Mouse (Mus musculus): ENCODE measurements around the gene Natd1. TPM values are rescaled to one million over a fixed set of nuclear protein-coding genes. Genes with fewer than 3 reads are reported as not detected.

The Natd1 gene
- polyA plus RNA-seq, 2 experiments, result 10.7 to 11.1 TPM

DNA sequence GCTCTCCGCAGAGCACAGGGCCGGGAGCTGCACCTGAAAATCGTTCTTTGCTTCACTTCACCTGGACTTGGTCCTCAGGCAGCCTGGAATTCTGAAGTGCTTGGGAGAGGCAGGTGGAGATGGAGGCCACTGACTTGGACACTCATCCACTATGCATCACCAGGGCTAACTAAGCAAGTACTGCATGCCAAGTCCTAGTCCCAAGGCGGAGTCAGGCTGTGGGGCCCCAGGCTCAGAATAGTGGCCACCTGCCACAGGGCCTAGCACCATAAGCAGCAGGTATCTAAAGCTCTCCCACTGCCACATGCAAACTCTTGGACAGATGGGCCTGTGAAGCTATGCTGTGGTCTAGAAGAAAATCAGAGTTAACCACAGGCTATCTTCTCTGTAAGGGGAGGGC, 8.1 kb downstream of the Natd1 start:
- no peaks in the 10 kb centered on the region for H3K9me3 ChIP-seq (ENCODE audit: control insufficient read depth, low read length)
- no peak overlapping the region for H3K4me3 ChIP-seq (ENCODE audit: insufficient read depth in 1 of 2, low read depth in 2 of 2, low read length in 2 of 2)
- peaks cover 0 to 2% of the 10 kb centered on the region in 2 experiments; a peak in 1 of 4 replicates for H3K4me1 ChIP-seq (replicated peaks; ENCODE audit: control insufficient read depth in 2 of 2, insufficient read depth in 2 of 2, low read length in 1 of 2)
- ATAC-seq (ENCODE audit: insufficient read depth) (no peak), DNase-seq (ENCODE audit: low read depth in 3 of 3, low spot score in 3 of 3) (no peak)
- 81% methylated on average over 4 of the region's 4 CpGs for WGBS (ENCODE audit: insufficient replicate concordance)
- peaks cover 13% of the 10 kb centered on the region for H3K36me3 ChIP-seq (replicated peaks; ENCODE audit: control insufficient read depth, insufficient read depth, low read depth)
- no peak overlapping the region for H3K9ac ChIP-seq (replicated peaks)
- no peak overlapping the region for H3K27ac ChIP-seq
- H3K4me2 ChIP-seq (ENCODE audit: low read depth), result no peak overlapping the region
- H3K27me3 ChIP-seq (ENCODE audit: control insufficient read depth, insufficient read depth, low read length), result no peaks in the 10 kb centered on the region
- TF ChIP-seq CTCF (IDR thresholded peaks at IDR 0.05; ENCODE audit: low read depth) (no peak), EP300 (IDR thresholded peaks at IDR 0.05; ENCODE audit: low read depth) (no peak)

DNA sequence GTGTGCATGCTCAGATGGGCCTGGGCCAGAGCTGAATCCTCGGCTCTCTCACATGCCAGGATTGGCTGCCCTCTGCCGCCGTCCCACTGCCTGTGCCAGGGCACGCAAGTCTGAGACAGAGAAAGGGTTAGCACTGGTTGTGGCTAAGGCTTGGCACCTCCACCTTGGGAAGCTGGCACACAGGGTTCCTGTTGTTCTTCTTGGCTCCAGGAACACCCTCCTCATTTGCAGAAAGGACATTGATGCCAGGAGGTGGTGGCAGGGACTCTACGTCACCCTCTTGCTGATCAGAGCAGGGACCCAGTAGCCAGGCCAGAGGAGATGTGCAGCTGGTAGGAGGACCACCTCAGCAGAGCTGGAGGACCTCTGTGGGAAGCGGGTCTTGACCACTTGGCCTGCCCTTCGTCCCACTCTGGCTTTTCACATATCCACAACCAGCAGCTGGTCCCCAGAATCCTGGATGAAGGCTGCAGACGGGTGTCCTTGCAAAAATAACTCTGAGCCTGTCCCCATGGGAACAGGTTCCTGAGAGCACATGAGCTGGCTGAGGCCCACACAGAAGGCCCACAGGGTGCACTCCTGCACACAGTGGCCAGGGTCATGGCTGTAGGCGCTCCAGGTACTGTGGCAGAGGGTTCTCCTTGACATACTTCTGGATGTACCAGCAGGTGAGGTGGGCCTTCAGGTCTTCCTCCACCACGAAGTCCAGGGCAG, 9.0 kb downstream of the Natd1 start:
- no peak overlapping the region for H3K4me2 ChIP-seq (ENCODE audit: low read depth)

DNA sequence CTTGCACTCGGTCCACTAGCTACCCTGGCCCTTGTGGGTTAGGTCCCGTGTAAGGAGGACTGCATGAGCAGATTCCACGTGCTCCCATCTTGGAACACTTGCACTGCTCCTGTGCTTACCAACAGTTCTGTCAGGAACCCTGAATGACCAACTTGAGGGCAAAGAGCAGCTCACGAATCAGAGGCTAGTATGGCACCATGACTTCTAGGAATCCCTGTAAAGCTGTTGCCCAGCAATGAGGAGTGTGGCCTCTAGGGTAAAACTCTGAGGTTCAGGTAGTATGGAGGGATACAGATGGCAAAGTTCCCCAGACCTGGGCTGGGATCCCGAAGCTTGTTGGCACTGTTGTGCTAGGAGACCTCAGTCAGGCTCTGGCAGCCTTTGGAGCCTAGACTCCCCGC, 10.9 kb downstream of the Natd1 start:
- ATAC-seq (ENCODE audit: insufficient read depth) (no peak), DNase-seq (ENCODE audit: low read depth in 3 of 3, low spot score in 3 of 3) (no peak)
- no peaks in the 10 kb centered on the region for H3K4me1 ChIP-seq (replicated peaks; ENCODE audit: control insufficient read depth in 2 of 2, insufficient read depth in 2 of 2, low read length in 1 of 2)
- no peaks in the 10 kb centered on the region for H3K9me3 ChIP-seq (ENCODE audit: control insufficient read depth, low read length)
- no peak overlapping the region for H3K4me3 ChIP-seq (ENCODE audit: insufficient read depth in 1 of 2, low read depth in 2 of 2, low read length in 2 of 2)
- H3K27ac ChIP-seq, result no peak overlapping the region
- peaks cover 13% of the 10 kb centered on the region for H3K36me3 ChIP-seq (replicated peaks; ENCODE audit: control insufficient read depth, insufficient read depth, low read depth)
- H3K9ac ChIP-seq (replicated peaks), result no peak overlapping the region
- no peaks in the 10 kb centered on the region for H3K27me3 ChIP-seq (ENCODE audit: control insufficient read depth, insufficient read depth, low read length)
- TF ChIP-seq CTCF (IDR thresholded peaks at IDR 0.05; ENCODE audit: low read depth), result no peak
- TF ChIP-seq EP300 (IDR thresholded peaks at IDR 0.05; ENCODE audit: low read depth), result no peak
- H3K4me2 ChIP-seq (ENCODE audit: low read depth), result no peak overlapping the region
- 71% methylated on average over 6 of the region's 6 CpGs for WGBS (ENCODE audit: insufficient replicate concordance)

More for the DNA sequence above, 9.0 kb downstream of the Natd1 start:
- H3K36me3 ChIP-seq (replicated peaks; ENCODE audit: control insufficient read depth, insufficient read depth, low read depth), result peaks cover 13% of the 10 kb centered on the region
- H3K27ac ChIP-seq, result no peak overlapping the region
- 71% methylated on average over 10 of the region's 10 CpGs for WGBS (ENCODE audit: insufficient replicate concordance)
- TF ChIP-seq EP300 (IDR thresholded peaks at IDR 0.05; ENCODE audit: low read depth) (no peak), CTCF (IDR thresholded peaks at IDR 0.05; ENCODE audit: low read depth) (no peak)
- ATAC-seq (ENCODE audit: insufficient read depth) (no peak), DNase-seq (ENCODE audit: low read depth in 3 of 3, low spot score in 3 of 3) (no peak)
- no peaks in the 10 kb centered on the region for H3K9me3 ChIP-seq (ENCODE audit: control insufficient read depth, low read length)
- H3K4me3 ChIP-seq (ENCODE audit: insufficient read depth in 1 of 2, low read depth in 2 of 2, low read length in 2 of 2), result no peak overlapping the region
- no peaks in the 10 kb centered on the region for H3K27me3 ChIP-seq (ENCODE audit: control insufficient read depth, insufficient read depth, low read length)
- H3K9ac ChIP-seq (replicated peaks), result no peak overlapping the region
- H3K4me1 ChIP-seq (replicated peaks; ENCODE audit: control insufficient read depth in 2 of 2, insufficient read depth in 2 of 2, low read length in 1 of 2), result no peaks in the 10 kb centered on the region

DNA sequence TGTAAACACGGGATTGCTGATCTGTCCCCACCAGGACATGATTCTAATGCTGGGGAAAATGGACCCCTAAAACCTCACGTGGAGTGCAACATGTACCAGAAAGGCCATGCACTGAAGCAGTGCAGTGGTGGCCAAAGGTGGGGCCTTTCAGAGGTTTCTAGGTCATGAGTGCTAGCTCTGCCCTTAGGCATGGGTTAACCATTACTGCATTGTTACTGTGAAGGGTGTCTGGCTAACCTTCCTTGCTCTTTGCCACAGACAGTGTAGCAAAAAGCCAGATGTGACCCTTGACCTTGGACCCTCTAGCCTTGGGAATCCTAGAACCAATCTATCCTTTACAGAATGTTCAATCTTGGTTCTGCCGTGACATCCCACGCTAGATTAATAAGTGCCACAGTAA, 12.1 kb downstream of the Natd1 start:
- Histone ChIP-seq H3K27ac (no peak overlapping the region), H3K27me3 (ENCODE audit: control insufficient read depth, insufficient read depth, low read length) (no peaks in the 10 kb centered on the region), H3K9ac (replicated peaks) (no peak overlapping the region), H3K9me3 (ENCODE audit: control insufficient read depth, low read length) (no peaks in the 10 kb centered on the region), H3K36me3 (replicated peaks; ENCODE audit: control insufficient read depth, insufficient read depth, low read depth) (peaks cover 13% of the 10 kb centered on the region), H3K4me2 (ENCODE audit: low read depth) (no peak overlapping the region), H3K4me1 (replicated peaks; ENCODE audit: control insufficient read depth in 2 of 2, insufficient read depth in 2 of 2, low read length in 1 of 2) (no peaks in the 10 kb centered on the region), H3K4me3 (ENCODE audit: insufficient read depth in 1 of 2, low read depth in 2 of 2, low read length in 2 of 2) (no peak overlapping the region)
- DNase-seq (ENCODE audit: low read depth in 3 of 3, low spot score in 3 of 3) (no peak), ATAC-seq (ENCODE audit: insufficient read depth) (no peak)
- TF ChIP-seq CTCF (IDR thresholded peaks at IDR 0.05; ENCODE audit: low read depth), result no peak
- no peak for TF ChIP-seq EP300 (IDR thresholded peaks at IDR 0.05; ENCODE audit: low read depth)
- WGBS (ENCODE audit: insufficient replicate concordance), result 61% methylated on average over 4 of the region's 4 CpGs

DNA sequence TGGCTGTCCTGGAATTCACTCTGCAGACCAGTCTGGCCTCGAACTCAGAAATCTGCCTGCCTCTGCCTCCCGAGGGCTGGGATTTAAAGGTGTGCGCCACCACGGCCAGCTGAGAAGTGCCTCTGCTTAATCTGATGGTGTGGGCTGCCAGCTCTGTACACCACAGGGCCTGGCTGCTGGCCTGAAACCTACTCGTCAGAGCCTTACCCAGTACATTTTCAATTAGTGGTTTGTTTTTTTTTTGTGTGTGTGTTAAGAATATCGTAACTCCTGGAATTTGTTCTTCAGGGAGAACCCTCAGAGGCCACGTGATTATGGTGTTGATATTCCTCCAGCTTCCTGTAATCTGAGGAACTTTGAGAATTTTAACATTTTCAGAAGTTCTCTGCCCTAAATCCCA, 12.5 kb downstream of the Natd1 start:
- H3K27ac ChIP-seq, result no peak overlapping the region
- H3K9ac ChIP-seq (replicated peaks), result no peak overlapping the region
- H3K4me2 ChIP-seq (ENCODE audit: low read depth), result no peak overlapping the region
- TF ChIP-seq EP300 (IDR thresholded peaks at IDR 0.05; ENCODE audit: low read depth) (no peak), CTCF (IDR thresholded peaks at IDR 0.05; ENCODE audit: low read depth) (no peak)
- H3K4me3 ChIP-seq (ENCODE audit: insufficient read depth in 1 of 2, low read depth in 2 of 2, low read length in 2 of 2), result no peak overlapping the region
- DNase-seq (ENCODE audit: low read depth in 3 of 3, low spot score in 3 of 3) (no peak), ATAC-seq (ENCODE audit: insufficient read depth) (no peak)
- H3K9me3 ChIP-seq (ENCODE audit: control insufficient read depth, low read length), result no peaks in the 10 kb centered on the region
- peaks cover 13% of the 10 kb centered on the region for H3K36me3 ChIP-seq (replicated peaks; ENCODE audit: control insufficient read depth, insufficient read depth, low read depth)
- H3K27me3 ChIP-seq (ENCODE audit: control insufficient read depth, insufficient read depth, low read length), result no peaks in the 10 kb centered on the region
- H3K4me1 ChIP-seq (replicated peaks; ENCODE audit: control insufficient read depth in 2 of 2, insufficient read depth in 2 of 2, low read length in 1 of 2), result no peaks in the 10 kb centered on the region
- WGBS (ENCODE audit: insufficient replicate concordance), result 66% methylated on average over 7 of the region's 7 CpGs

Measured in liver, embryonic 14.5 days (tissue).